Mouse (Mus musculus): Measurements from ENCODE around the gene Wwox. TPM values are rescaled to one million over a fixed set of nuclear protein-coding genes. Genes with fewer than 3 reads are reported as not detected.

Gene Wwox
- polyA plus RNA-seq, 1 experiment from 2014 or later: 10.6 TPM

DNA sequence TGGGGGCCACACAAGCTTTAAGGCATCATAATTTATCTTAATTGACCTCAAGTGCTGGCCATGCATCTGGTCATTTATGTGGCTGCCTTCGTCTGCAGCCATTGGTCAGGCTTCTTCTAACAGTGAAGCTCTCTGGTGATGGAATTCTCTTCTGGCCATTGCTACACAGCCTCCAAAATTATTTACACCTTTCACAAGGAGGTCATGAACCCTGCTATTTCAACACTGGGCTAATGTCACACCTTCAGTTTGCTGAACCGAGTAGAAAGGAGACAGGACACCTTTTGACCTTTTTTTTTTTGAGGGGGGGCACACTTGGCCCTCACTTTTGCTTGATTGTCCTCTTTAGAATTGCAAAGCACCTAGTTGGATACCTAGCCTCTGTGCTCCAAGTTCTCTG lies 320.2 kb downstream of the Wwox start:
- WGBS: 84% methylated on average over 2 of the region's 2 CpGs
- H3K27me3 ChIP-seq (ENCODE audit: low read depth, poor library complexity, severe bottlenecking): no peaks in the 10 kb centered on the region

DNA sequence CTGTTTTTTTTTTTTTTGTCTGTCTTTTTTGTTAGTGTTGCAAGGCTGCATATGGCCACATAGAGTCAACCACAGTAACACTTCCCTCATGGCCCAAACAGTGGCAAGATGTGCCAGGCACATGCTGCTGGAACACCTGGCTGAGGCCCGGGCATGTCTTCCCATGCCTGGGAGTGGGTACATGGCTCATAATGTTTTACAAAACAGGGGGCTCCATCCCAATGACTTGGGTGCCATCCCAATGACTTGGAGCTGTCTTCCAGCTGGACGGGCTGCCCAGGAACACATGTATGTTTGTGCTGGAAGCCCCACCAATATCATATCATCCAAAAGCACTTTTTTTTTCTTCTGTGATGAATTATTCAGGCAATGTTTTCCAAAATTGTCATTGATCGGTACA lies 329.1 kb downstream of the Wwox start:
- Histone ChIP-seq H3K36me3 (no peaks in the 10 kb centered on the region), H3K4me3 (no peak overlapping the region), H3K27me3 (ENCODE audit: low read depth, poor library complexity, severe bottlenecking) (no peaks in the 10 kb centered on the region), H3K4me1 (peaks cover 45% of the 10 kb centered on the region), H3K9me3 (replicated peaks) (no peaks in the 10 kb centered on the region), H3K27ac (replicated peaks) (no peak overlapping the region)
- DNase-seq (ENCODE audit: low spot score): no peak
- 92% methylated on average over 3 of the region's 3 CpGs for WGBS

More for the DNA sequence above, 320.2 kb downstream of the Wwox start:
- DNase-seq (ENCODE audit: low spot score): no peak
- Histone ChIP-seq H3K9me3 (replicated peaks) (no peaks in the 10 kb centered on the region), H3K27ac (replicated peaks) (no peak overlapping the region), H3K4me1 (peaks cover 5% of the 10 kb centered on the region), H3K4me3 (no peak overlapping the region), H3K36me3 (no peaks in the 10 kb centered on the region)

DNA sequence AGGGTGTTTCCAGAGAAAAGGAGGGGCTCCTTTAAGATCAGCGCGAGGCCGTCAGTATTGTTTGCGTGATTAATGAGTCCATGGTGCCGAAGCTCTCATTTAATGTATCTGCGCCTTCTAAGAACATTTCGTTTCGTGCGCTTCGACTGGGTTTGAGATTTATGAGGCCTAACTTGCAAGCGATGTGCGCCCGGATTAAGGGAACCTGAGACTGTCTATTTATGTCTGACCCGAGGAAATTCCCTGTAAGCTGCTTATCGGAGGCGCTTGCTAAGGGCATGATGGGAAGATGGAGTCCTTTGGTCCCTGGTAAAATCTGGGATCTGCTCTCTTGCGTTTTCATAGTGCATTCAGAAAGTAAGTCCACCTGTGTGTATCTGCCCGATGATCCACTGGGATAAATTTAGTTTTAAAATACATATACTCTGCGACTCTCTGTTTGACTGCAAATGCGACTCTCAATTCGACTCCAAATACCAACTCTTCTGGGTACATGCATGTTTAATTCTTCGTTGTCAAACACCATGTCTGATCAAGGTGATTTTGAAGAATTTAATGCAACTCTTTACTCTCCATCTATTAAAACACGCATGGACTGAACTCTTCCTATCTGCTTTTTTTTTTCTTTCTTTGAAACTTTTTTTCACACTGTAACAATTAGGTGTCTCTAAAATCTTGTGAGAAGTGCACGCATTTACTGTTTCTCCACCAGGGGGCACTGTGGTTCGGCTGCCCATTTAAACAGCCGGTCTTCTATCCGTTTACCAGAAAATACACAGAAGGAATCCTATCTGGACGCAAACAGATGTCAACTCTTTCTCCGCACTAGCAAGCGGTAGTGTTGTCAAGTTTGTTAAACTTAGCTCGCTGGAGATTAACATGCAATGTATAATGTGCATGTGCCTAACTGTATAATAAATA lies 331.7 kb downstream of the Wwox start:
- DNase-seq (ENCODE audit: low spot score): peak; percentile 70
- H3K4me1 ChIP-seq: peaks cover 45% of the 10 kb centered on the region
- H3K4me3 ChIP-seq: no peak overlapping the region
- H3K27me3 ChIP-seq (ENCODE audit: low read depth, poor library complexity, severe bottlenecking): no peaks in the 10 kb centered on the region
- H3K9me3 ChIP-seq (replicated peaks): no peaks in the 10 kb centered on the region
- H3K36me3 ChIP-seq: no peaks in the 10 kb centered on the region
- H3K27ac ChIP-seq (replicated peaks): no peak overlapping the region
- 58% methylated on average over 31 of the region's 31 CpGs for whole genome bisulfite sequencing

DNA sequence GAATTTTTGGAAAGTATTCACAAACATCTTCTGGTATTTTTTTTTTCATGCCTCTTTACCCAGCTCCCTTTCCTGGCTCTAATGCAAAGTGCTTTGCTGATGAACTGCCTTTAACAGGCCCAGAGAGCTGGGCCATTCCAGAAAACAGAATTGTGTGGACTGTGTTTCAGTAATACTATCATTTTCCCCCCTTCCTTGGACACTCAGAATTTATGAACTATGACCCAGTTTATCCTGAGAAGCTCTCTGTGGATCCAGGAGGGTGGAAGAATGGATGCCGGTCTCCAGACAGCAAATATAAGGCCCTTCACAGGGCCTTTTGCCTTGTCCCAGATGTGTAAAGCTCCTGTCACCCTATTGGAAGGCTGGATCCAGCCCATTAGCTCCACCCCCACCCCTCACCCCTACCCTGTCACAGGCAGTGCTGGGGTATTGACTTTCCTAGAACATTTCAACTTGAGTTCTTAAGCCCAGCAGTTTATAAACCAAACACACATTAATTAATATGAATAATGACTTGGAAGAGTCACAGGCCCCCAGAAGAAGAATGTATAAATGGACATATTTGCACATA lies 332.9 kb downstream of the Wwox start:
- Histone ChIP-seq H3K4me1 (peaks cover 55% of the 10 kb centered on the region), H3K27me3 (ENCODE audit: low read depth, poor library complexity, severe bottlenecking) (no peaks in the 10 kb centered on the region), H3K27ac (replicated peaks) (no peak overlapping the region), H3K4me3 (no peak overlapping the region), H3K9me3 (replicated peaks) (no peaks in the 10 kb centered on the region), H3K36me3 (no peaks in the 10 kb centered on the region)
- DNase-seq (ENCODE audit: low spot score): peak; percentile 35
- WGBS: 50% methylated on average over 1 of the region's 1 CpGs

DNA sequence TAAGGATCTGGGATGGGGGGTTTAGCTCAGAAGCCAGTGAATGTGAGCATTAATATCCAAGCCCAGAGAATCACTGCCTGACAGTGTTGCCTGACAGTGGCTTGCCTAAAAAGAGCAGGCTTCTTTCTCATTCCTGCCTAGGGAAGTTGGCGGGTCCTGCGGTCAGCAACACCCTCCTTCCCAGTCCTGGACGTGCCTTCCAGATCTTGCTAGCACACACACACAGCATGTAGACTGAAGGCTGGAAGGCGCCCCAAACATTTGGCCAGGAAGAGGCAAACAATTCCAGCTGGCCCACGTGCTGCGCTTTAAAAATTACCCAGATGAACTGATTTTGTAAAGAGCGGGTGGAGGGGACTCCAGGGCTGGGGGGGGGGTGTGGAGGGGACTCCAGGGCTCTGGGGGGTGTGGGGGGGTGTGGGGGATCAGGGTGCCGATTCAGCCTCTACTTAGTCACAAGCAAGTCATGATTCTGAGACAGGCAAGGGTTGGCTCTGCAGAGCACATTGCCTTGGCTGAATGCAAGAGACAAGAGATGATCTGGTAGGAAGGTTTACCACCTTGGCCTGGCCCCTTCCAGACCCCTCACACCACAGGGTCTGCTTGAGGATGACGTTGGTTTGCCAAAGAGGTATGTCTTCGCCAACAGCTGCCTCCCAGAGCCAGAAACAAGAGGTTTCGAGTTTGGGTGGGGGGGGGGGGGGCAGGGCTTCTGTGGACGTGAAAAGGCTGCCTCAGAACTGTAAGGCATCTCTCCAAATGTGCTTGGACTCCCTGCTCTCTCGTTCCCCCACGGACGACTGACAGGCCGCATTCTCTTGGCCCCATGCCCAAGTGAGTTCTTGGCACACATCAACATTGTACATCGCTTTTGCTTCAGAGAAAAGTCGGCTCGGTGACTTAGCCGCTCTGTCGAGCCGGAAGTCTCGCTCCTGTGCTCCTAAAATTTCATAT lies 334.3 kb downstream of the Wwox start:
- H3K27ac ChIP-seq (replicated peaks): peak overlapping the region; percentile 64
- DNase-seq (ENCODE audit: low spot score): no peak
- H3K36me3 ChIP-seq: no peaks in the 10 kb centered on the region
- no peaks in the 10 kb centered on the region for H3K9me3 ChIP-seq (replicated peaks)
- H3K4me1 ChIP-seq: peaks cover 61% of the 10 kb centered on the region
- WGBS: 86% methylated on average over 23 of the region's 23 CpGs
- H3K4me3 ChIP-seq: no peak overlapping the region
- no peaks in the 10 kb centered on the region for H3K27me3 ChIP-seq (ENCODE audit: low read depth, poor library complexity, severe bottlenecking)

DNA sequence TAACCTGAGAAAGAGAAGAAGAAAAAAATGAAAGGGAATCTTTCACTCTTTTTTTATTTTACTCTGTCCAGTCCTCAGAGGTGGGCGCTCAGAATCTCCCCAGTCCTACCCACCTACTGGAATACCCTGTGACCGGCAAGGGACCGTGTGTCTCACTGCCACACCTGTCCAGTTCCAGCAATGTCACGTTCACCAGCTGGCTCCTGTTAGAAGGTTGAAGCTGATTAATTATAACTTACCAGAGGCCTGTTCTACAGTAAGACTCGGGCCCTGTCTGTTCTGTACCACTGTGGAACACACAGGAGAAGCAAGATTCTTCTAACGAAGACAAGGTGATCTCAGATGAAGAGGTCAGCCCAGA lies 334.9 kb downstream of the Wwox start:
- Histone ChIP-seq H3K4me3 (no peak overlapping the region), H3K36me3 (no peaks in the 10 kb centered on the region), H3K27me3 (ENCODE audit: low read depth, poor library complexity, severe bottlenecking) (no peaks in the 10 kb centered on the region), H3K9me3 (replicated peaks) (no peaks in the 10 kb centered on the region), H3K4me1 (peaks cover 62% of the 10 kb centered on the region), H3K27ac (replicated peaks) (0 out of 2 replicates have a peak overlapping the region, but pooled peaks have one; percentile 64)
- no peak for DNase-seq (ENCODE audit: low spot score)
- WGBS: 94% methylated on average over 6 of the region's 6 CpGs

DNA sequence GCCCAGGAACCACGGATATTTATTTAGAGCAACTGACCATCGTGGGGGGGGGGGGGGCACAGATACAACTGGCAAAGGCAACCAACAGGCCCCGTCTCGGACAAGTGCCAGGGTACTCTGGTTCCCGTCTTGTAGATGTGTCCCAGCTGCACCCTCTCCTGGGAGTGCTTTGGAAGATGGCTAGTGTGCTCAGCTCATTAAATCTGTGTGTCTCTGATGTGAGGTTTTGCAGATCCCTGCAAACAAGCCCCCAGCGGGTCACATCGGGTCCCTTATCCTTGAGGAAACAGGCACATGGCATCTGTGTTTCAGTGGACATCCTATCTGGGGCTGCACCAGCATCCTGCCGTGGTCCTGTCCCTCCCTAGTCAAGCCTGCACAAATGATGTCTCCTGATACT lies 336.1 kb downstream of the Wwox start:
- DNase-seq (ENCODE audit: low spot score): no peak
- H3K4me1 ChIP-seq: peaks cover 61% of the 10 kb centered on the region
- 89% methylated on average over 8 of the region's 8 CpGs for WGBS

DNA sequence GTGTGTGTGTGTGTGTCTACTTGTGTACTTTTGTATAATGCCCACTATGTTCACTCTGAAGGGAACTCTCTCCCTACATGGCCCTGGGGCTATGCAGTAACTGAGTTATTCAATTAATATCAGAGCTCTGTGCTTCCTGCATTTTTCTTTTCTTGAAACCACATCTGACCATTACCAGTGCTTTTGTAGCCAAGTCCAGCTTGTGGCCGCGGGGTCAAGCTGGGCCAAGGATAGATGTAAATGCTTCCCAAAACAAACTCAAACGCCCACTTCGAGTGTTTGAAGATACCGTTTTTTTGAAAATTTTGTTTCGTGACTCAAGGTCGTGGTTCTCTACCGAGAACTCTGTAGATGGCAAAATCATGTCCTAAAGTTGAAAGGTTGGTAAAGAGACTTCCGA lies 337.2 kb downstream of the Wwox start:
- H3K9me3 ChIP-seq (replicated peaks): no peaks in the 10 kb centered on the region
- no peak overlapping the region for H3K4me3 ChIP-seq
- H3K4me1 ChIP-seq: peaks cover 52% of the 10 kb centered on the region
- H3K27ac ChIP-seq (replicated peaks): no peak overlapping the region
- no peak for DNase-seq (ENCODE audit: low spot score)
- whole genome bisulfite sequencing: 93% methylated on average over 9 of the region's 9 CpGs
- H3K36me3 ChIP-seq: no peaks in the 10 kb centered on the region
- H3K27me3 ChIP-seq (ENCODE audit: low read depth, poor library complexity, severe bottlenecking): no peaks in the 10 kb centered on the region

More for the DNA sequence above, 336.1 kb downstream of the Wwox start:
- Histone ChIP-seq H3K36me3 (no peaks in the 10 kb centered on the region), H3K27ac (replicated peaks) (no peak overlapping the region), H3K9me3 (replicated peaks) (no peaks in the 10 kb centered on the region), H3K27me3 (ENCODE audit: low read depth, poor library complexity, severe bottlenecking) (no peaks in the 10 kb centered on the region), H3K4me3 (no peak overlapping the region)

DNA sequence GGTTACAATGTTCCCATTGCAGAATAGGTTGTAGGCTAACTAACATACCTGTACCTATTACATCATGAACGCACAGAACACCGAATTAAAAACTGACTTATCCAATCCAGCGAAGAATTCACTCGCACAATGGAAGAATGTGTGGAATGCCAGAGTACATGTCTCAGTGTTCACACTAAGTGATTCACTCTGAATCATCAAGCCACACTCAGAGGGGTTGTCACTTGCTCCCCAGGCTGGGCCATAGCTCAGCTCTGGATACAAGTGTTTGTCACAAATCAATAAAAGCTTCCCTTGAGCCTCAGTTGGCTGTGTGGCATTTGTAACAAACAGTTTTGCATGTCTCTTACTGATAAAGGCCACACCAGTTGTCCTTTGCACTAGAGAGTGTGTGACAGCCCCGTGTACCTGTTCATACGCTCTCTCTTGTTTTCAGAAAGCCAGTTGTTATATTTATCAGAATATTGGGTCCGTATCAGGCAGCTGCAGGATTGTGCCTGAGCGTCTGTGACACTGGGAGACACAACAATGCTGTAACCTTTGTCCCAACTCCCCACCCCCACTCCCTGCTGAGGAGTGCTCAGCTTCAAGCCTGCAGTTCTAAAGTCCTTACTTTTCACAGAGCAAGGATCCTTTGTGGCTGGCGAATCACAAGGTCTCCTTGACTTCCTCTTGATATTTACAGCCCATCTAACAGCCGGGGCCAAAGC lies 338.0 kb downstream of the Wwox start:
- H3K9me3 ChIP-seq (replicated peaks): no peaks in the 10 kb centered on the region
- H3K36me3 ChIP-seq: no peaks in the 10 kb centered on the region
- no peak overlapping the region for H3K4me3 ChIP-seq
- H3K27me3 ChIP-seq (ENCODE audit: low read depth, poor library complexity, severe bottlenecking): no peaks in the 10 kb centered on the region
- WGBS: 60% methylated on average over 10 of the region's 10 CpGs
- no peak for DNase-seq (ENCODE audit: low spot score)
- peak overlapping the region; percentile 10; the same call in 1 of the 2 replicates for H3K27ac ChIP-seq (replicated peaks)
- H3K4me1 ChIP-seq: peaks cover 46% of the 10 kb centered on the region

DNA sequence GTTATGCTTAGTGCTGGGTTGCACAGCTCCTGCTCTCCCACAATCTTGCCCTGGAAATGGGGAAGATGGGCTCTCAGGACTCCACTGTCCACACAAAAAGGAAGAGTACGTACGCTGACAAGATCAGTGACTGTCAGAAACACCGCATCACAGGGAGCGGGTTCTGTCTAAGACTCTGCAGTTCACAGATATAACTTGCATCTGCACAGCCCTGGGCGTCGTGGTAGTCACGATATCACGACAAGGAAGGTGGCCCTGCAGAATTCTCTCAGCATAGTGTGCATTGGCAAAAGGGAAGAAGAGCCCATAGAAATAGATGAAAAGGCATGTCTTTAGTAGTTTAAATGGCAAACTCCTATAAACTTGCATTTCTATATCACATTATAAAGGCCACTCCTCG lies 339.5 kb downstream of the Wwox start:
- no peak overlapping the region for H3K27ac ChIP-seq (replicated peaks)
- H3K4me3 ChIP-seq: no peak overlapping the region
- no peaks in the 10 kb centered on the region for H3K9me3 ChIP-seq (replicated peaks)
- DNase-seq (ENCODE audit: low spot score): no peak
- WGBS: 92% methylated on average over 9 of the region's 9 CpGs
- H3K4me1 ChIP-seq: peaks cover 34% of the 10 kb centered on the region
- no peaks in the 10 kb centered on the region; the same call in 1 of the 2 replicates for H3K27me3 ChIP-seq (ENCODE audit: low read depth, poor library complexity, severe bottlenecking)
- no peaks in the 10 kb centered on the region for H3K36me3 ChIP-seq

DNA sequence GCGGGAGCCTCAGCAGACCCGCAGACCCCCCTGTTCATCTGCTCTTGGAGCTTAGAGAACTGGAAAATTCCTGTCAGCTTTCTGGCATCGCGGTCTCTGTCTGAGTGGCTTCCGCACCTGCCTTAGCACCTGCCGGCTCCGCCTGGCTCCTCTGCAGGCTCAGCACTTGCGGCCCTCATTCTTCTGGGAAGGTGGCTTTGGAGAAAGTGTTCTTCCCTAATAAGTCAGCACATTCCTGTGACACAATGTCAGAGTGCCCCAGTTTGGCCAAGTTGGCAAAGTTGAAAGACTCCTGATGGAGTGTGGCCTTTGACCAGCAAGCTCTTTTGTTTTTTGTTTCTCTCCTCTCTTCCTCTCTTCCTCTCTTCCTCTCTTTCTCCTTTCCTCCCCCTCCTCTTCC lies 343.9 kb downstream of the Wwox start:
- Histone ChIP-seq H3K27me3 (ENCODE audit: low read depth, poor library complexity, severe bottlenecking) (no peaks in the 10 kb centered on the region; the same call in 1 of the 2 replicates), H3K27ac (replicated peaks) (no peak overlapping the region), H3K4me3 (no peak overlapping the region), H3K9me3 (replicated peaks) (no peaks in the 10 kb centered on the region), H3K4me1 (peaks cover 8% of the 10 kb centered on the region), H3K36me3 (no peaks in the 10 kb centered on the region)
- 88% methylated on average over 8 of the region's 8 CpGs for WGBS
- no peak for DNase-seq (ENCODE audit: low spot score)

DNA sequence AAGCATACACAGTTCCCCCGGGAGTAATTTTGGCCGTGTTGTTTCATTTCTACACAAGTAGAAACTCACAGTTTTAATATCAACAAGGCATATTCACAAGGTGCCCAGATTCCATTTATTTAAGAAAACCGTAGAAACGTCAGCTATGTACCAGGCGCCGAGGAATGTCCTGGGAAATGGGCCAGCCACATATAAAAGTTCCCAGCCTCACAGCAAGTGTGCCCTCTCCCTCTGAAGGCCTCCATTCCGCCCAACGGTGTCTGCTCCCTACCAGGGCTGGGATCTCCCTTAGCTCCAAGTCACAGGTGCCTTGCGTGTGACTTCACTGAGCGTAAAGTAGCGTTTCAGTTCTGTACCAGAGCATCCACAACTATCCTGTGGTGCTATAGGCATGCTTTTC lies 346.4 kb downstream of the Wwox start:
- DNase-seq (ENCODE audit: low spot score): no peak
- Histone ChIP-seq H3K27ac (replicated peaks) (no peak overlapping the region), H3K4me3 (no peak overlapping the region), H3K27me3 (ENCODE audit: low read depth, poor library complexity, severe bottlenecking) (no peaks in the 10 kb centered on the region; the same call in 1 of the 2 replicates), H3K4me1 (0 out of 2 replicates have a peak, but pooled peaks cover 3% of the 10 kb centered on the region), H3K36me3 (no peaks in the 10 kb centered on the region), H3K9me3 (replicated peaks) (no peaks in the 10 kb centered on the region)
- 96% methylated on average over 11 of the region's 11 CpGs for WGBS

Measured in midbrain, embryonic 10.5 days (tissue).